Mouse (Mus musculus) common myeloid progenitor, adult 5-6 weeks (primary cell): ENCODE data around the gene Lamb1. TPM values are rescaled to one million over a fixed set of nuclear protein-coding genes. Genes with fewer than 3 reads are reported as not detected.

Experiments
- ATAC-seq: replicated peaks from 2 replicates; pipeline ENCODE4 v1.8.0; 2016; ENCODE audit warnings: low read depth, mild to moderate bottlenecking, moderate TSS enrichment, inconsistent platforms; ENCODE audit not compliant: poor library complexity, severe bottlenecking
- total RNA-seq: library from RNA; stranded (forward); fragments of 200-1000, 187-1606 nt; gene quantifications from 2 replicates; pipeline ENCODE4 v1.2.3, GENCODE M21; 2017

The Lamb1 gene
- total RNA-seq: 3.3 TPM in 1 of 2 replicates, not detected in the other

DNA sequence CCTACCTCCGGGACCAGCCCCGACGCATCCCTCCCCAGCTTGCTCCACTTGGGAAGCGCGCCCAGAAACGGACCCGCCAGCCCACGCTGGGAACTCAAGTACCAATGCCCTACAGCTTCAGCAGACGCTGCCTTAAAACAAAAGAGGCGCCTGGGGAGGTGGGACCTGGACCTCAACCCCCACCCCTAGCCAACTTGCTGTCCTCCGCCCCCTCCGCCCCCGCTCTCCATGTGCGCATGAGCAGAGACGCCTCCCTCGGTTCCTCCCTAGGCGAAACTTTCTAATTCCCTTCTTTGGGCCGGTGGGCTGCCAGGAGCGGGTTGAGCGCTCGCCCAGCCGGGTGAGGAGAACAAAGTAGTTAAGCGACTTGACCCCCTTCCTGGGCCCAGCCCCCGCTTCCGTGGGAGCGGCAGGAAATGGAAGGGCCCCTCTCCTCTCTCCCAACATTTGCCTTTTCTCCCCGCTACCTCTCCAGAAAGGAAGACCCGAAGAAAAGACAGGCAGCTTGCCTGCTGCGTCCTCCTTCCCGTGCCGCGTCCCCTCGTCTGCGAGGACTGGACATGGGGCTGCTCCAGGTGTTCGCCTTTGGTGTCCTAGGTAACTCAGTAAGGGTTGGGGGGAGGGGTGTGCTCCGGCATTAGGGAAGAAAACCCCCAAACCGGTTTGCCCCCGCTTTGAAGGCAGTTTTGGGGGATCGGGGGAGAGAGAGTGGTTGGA lies at the start of gene Lamb1:
Gene Lamb1 (plus strand): TSS at position 230 of the 717 bp plus-strand sequence.
- ATAC-seq: no peak

GRCm38 (mm10) chr12:31217232-31217631 lies 47.8 kb upstream of the Lamb1 start:
- ATAC-seq: no peak

DNA sequence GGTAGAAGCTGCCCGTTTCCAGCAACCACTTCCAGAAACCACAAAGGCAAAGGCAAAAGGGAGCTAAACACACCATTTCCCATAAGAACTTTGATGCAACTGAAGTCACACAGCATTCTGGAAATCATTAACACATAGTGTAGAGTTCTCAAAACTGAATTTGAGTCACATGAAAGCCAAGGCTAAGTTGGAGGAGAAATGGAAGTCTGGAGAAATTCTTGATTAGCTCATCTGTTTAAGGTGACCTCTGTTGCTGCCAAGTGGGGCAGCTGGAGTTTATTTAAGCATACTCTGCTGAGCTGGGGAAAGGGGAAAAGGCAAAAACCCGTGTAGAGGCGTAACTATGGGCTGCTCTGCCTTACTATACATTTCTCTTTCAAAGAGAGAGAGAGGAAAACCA lies 46.3 kb upstream of the Lamb1 start:
- no peak for ATAC-seq

DNA sequence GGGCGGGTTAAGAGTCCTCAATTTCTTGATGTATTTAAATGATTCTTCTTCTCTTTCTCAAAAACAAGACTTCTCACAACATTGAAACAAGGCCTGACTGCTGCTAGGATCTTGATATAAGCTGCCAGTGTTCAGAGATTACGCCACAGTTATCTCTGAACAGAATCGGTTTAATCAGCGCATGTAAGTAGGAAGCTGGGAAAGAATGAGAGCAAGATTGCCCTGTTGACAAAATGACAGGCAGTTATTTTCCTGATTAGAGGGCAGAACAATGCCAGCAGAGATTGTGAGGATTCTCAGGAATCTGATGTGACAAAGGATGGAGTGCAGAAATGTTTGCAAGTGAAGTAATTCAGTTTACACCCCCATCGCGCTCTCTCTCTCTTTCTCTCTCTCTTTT lies 43.5 kb upstream of the Lamb1 start:
- ATAC-seq: no peak

DNA sequence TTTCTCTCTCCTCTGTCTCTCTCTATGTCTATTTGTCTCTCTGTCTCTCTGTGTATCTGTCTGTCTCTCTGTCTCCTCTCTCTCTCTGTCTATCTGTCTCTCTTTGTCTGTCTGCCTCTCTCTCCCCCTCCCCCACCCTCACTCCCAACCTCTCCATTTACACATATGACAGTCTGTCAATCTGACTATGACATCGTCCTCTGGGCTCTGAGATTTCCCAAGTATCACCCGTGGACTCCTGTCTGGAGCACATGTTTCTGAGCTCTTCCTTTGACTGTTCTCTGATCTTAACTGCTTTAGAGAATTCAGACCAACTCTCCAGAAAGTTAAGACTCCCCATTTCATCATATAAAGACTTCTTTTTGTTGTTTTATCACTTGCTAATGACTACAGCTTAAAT lies 42.8 kb upstream of the Lamb1 start:
- ATAC-seq: no peak

GRCm38 (mm10) chr12:31222741-31223140 lies 42.3 kb upstream of the Lamb1 start:
- ATAC-seq: no peak

GRCm38 (mm10) chr12:31225451-31225850 lies 39.6 kb upstream of the Lamb1 start:
- ATAC-seq: no peak

DNA sequence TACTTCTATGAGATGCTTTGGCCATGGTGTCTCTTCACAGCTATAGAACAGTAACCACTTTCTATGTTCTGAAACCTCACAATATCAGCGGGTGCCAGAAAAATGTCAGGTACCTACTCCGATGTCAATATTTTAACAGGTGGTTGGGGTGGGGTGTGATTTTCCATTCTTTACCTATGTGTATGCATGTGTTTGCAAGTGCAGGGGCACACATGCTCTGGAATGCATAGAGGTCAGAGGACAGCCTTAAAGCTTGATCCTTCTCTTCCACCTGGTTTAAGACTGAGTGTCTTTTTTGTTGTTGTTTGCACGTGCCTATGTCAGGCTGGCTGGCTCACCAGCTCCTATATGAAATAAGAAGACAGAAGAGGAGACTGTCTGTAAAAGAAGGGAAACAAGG lies 37.9 kb upstream of the Lamb1 start:
- no peak for ATAC-seq

DNA sequence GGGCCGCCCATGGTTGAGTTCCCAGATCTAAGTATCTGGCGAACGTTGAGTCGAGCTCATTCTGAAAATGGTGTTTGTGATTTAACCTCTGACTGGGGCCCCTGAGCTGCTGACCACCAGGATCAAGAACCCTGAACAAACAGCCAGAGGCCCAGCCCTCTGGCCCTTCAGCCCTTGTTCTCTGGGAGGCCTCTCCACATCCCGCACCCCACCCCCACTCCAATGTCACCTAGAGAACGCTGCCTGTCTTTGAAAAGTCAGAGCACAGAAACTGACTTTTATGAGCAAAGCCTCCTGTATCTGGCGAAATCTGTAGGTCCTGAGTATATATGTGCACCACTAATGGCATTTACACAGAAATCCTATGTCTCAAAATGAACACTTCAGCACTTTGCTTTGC lies 36.2 kb upstream of the Lamb1 start:
- no peak for ATAC-seq

DNA sequence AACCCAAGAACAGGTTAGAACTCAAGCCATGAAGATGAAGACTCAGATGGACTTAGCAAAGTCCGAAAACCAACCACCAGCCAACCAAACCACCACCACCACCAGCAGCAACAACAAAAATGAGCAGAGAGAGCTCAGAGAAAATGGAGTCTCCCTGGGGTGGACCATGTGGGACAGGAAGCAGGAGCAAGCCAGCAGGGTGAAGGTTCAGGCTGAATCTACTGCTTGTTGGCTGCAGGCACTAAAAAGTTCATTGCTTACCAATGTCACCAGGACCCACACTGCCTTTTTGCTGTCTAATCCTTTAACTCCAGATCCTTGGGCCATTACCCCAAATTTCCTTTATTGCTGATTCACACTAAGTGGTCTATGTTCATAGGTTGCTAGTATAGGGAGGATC lies 32.4 kb upstream of the Lamb1 start:
- no peak for ATAC-seq

DNA sequence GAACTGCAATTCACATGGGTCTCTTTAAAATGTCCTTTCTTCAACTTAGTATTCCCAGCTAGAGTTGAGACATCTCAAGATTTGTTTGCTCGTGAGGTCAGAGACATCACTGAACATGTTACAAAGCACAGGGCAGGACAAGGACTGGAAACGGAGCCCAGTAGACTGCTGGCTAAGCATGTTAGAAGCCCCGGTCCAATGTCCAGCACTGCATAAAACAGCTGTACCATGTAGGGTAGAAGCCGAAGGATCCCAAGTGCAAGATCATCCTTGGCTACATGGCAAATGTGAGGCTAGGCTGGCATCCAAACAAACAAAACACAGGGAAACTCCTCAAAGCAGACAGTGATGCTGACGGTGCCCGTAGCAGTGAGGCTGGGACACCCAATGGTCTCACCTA lies 30.0 kb upstream of the Lamb1 start:
- no peak for ATAC-seq

DNA sequence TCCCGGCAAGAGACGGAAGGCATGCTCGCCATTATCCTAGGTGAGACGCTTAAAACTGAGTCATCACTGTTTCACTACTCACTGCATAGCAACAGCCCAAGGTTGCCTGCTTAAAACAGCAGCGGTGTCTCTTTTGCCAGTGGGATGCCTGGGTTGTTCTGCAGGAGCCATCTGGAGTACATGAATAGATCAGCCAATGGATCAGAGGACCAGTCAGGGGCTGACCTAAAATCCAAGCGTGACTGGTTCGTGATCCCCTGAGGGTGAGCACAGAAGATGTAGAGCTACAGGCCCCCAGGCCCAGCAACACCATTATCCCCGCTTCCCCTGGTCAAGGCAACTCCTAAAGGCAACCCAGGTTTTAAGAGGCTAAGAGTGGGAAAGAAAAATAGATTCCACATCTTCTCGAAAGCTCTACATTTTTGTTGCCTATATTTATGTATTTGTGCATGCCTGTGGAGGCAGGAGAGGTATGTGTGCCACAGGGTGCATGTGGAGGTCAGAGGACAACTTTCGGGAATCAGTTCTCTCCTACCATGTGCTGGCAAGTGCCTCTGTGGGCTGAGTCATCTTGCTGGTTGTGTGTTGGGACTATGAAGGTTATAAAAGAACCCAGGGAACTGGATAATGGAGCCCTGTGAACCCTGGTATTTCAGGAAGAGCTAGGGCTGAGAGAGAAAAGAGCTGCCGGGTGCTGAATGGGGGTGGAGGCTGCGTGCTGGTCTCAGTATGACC lies 28.0 kb upstream of the Lamb1 start:
- no peak for ATAC-seq

DNA sequence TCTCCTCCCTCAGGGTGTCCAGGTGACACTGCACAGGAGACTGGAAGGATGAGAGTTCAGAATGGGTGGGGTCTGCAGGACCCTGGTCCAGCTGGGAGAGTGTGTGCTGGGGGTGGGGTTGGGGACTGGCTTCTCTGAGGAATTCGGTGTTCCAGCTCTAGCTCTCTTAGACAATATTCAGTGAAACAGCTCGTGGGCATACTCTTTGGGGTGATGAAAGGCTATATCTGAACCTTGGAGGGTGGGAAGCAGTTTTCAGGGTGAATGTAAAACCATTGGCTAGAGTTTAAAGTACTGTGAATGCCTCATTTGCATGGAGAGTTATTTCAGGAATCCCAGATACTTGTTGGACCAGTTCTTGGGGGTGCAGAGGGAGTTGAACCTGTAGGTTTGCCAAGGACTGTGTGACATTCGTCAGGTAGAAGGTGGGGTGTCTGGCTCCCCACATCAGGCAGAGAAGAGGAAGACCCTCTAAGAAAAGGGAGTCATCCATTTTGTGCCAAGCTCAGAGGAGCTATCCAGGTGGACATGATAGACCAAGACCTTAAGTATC lies 25.9 kb upstream of the Lamb1 start:
- ATAC-seq: no peak

DNA sequence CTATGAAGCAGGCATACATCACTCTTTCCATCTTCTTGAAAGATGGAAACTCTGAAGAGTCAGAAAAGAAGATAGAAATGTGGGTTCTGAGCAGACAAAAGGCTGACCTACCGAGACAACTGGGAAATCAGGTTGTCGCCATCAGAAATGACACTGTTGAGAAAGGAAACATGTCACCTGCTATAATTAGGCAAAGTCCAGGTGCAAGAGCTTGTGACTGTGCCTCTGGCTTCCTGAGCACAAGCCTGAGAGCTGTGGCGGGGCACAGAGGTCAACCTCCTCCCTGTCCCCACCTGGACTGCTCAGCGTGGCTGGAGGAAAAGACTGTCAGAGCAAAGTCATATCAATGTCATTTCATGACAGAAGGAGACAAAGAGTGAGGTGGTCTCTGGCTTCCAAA lies 25.2 kb upstream of the Lamb1 start:
- no peak for ATAC-seq

- ATAC-seq: no peak
Observed at GRCm38 (mm10) chr12:31240470-31240869, 24.6 kb upstream of the Lamb1 start, which contains the start of gene Gm6993. TSS of gene Gm6993 (plus strand) at chr12:31240770.

DNA sequence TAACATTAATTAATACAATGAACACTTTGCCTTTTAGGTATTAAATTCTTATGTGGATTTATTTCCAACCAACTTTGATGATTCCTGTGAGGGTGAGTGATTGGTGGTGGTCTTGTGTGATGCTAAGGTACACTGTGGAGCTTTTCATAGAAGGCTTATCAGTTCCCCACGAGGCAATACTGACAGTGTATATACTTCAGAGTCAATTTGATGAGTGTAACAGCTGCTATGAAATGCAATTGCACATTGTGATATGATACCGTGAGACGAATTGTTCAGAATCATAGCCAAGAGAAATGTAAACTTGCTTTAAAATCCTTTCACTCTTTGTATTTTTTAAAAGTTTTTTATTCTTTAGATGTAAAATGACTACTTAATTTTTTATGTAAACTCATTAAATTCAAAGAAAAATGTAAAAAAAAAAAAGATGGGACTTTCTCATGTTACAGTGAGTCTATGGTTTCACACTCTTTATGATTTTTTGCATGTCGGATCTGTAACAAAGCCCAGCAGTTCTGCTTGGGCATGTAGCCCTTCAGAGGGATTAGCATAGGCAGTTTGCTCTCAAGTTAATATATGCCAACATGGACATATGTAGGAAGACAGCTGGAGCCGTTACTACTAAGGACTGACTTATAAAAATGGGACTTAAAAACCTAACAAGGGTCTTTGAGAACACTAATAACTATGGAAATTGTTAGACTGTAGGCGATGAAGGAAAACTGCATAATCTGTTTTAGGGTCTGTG lies 23.3 kb upstream of the Lamb1 start:
- ATAC-seq: no peak

GRCm38 (mm10) chr12:31244001-31244400 lies 21.0 kb upstream of the Lamb1 start:
- ATAC-seq: no peak

DNA sequence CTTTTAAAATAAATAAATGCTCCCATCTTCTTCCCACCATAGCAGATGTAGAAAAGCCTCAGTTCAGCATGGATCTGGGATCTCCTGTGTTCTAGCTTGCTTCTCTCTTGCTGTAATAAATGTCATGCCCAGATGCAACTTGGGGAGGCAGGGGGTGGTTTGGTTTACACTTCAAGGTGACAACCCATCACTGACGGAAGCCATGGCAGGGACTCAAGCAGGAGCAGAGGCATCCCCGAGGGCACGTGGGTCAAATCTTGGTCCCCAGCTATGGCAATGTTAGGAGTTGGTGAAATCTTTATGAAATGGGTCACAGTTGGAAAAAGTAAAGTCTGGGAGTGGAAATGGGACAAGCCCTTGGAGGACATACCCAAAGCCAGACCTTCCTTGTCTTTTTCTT lies 20.3 kb upstream of the Lamb1 start:
- ATAC-seq: no peak

DNA sequence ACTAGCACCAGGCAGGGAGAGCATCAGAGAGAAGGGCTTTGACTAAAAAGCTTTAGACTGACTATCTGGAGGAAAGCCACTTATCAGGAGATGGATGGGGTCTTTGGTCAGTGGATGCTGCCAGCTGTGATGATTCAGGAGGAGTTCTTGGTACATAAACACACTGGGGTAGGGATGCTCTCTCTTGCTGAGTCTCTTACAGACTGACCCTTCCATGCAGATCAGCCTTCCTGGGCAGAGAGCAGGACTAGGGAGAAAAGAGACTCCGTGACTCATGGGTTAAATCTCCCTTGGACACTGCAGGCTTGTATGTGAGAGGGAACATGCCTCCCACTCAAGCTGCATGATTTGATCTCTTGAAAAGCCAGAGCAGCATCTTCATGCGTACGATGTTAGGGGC lies 18.9 kb upstream of the Lamb1 start:
- no peak for ATAC-seq

DNA sequence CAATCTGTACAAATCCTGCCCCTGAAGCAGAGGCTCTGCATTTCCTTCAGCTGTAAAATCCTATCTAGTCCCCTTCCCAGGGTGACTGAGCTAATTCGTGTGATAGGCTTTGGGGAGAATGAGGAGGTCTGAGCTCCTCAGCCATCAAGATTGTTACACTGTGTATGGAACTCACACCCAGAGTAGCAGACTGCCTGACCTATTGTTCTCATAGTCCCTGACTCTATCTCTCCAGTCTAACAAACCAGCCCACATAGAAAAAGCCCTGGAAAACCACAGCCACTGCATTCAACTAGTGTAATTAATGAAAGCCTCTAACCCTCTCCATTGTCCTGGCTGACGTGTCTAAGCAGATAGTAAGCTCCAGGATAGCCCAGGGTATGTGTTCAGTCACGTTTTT lies 18.4 kb upstream of the Lamb1 start:
- no peak for ATAC-seq

DNA sequence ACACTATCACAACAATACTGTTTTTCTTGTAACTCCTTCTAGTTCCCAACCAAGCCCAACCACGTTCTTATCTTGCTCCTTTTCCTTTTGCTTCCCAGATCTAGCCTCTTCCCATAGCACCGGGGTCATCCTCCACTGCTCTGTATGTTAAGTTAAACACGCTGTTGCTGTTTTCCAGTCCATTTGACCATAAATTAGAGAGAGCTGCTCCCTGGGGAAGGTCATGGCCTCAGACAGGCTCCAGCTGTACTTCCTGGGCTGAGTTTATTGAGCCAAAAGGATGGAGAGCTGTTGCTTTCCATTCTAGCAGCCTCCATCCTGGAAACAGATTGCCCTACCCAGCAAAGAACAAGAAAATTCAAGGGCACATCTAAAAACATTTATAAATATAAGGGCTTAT lies 16.9 kb upstream of the Lamb1 start:
- no peak for ATAC-seq
